Mouse (Mus musculus): Measurements from ENCODE around the gene Mxra8. TPM values are rescaled to one million over a fixed set of nuclear protein-coding genes. Genes with fewer than 3 reads are reported as not detected.

The Mxra8 gene
- polyA plus RNA-seq (2014; fragmentation: Nextera tagmentation; extraction: Ambion mirVana) = 41.8 and 49.3 TPM in 2 replicates

GRCm38 (mm10) chr4:155839483-155839910, at the start of gene Mxra8:
Gene Mxra8, plus strand, starts transcription at chr4:155839680.
- H3K4me1 ChIP-seq (ENCODE audit: control insufficient read depth, insufficient read depth, low read length) = peaks cover 11% of the 10 kb centered on the region
- DNase-seq (ENCODE audit: low spot score) (peak; percentile 86), ATAC-seq (ENCODE audit: insufficient number of reproducible peaks, low FRiP score, low TSS enrichment, low read depth) (peak; percentile 89)
- H3K4me2 ChIP-seq (ENCODE audit: low read depth, severe bottlenecking) = peak within 1 kb of the TSS; percentile 55
- H3K36me3 ChIP-seq (ENCODE audit: control insufficient read depth, insufficient read depth, low read length) = no peaks in the 10 kb centered on the region
- peak within 1 kb of the TSS; percentile 38 for H3K27ac ChIP-seq (replicated peaks; ENCODE audit: low read depth, low read length)
- no peaks in the 10 kb centered on the region for H3K9me3 ChIP-seq (ENCODE audit: control insufficient read depth, low read length)
- H3K27me3 ChIP-seq (ENCODE audit: control insufficient read depth, insufficient read depth, low read length) = no peaks in the 10 kb centered on the region; the same call in 1 of the 2 replicates
- H3K9ac ChIP-seq (ENCODE audit: low read length) = peak within 1 kb of the TSS; percentile 60
- 1% methylated on average over 16 of the region's 16 CpGs for WGBS
- peak within 1 kb of the TSS; percentile 46 for H3K4me3 ChIP-seq (ENCODE audit: low read depth, low read length)

GRCm38 (mm10) chr4:155790021-155790489, 49.4 kb upstream of the Mxra8 start, which contains the start of gene Ankrd65:
Gene Ankrd65, plus strand, starts transcription at chr4:155790439.
- H3K27me3 ChIP-seq (ENCODE audit: control insufficient read depth, insufficient read depth, low read length) = no peaks in the 10 kb centered on the region
- H3K9me3 ChIP-seq (ENCODE audit: control insufficient read depth, low read length) = no peaks in the 10 kb centered on the region
- H3K36me3 ChIP-seq (ENCODE audit: control insufficient read depth, insufficient read depth, low read length) = no peaks in the 10 kb centered on the region
- H3K4me3 ChIP-seq (ENCODE audit: low read depth, low read length) = no peak within 1 kb of the TSS
- WGBS = 87% methylated on average over 3 of the region's 3 CpGs
- ATAC-seq (ENCODE audit: insufficient number of reproducible peaks, low FRiP score, low TSS enrichment, low read depth) = no peak
- H3K27ac ChIP-seq (replicated peaks; ENCODE audit: low read depth, low read length) = no peak within 1 kb of the TSS
- no peak within 1 kb of the TSS for H3K4me2 ChIP-seq (ENCODE audit: low read depth, severe bottlenecking)
- no peak for DNase-seq (ENCODE audit: low spot score)
- H3K9ac ChIP-seq (ENCODE audit: low read length) = no peak within 1 kb of the TSS; the same call in 1 of the 2 replicates
- H3K4me1 ChIP-seq (ENCODE audit: control insufficient read depth, insufficient read depth, low read length) = no peaks in the 10 kb centered on the region

- H3K9ac ChIP-seq (ENCODE audit: low read length) = no peak overlapping the region; the same call in 1 of the 2 replicates
- no peaks in the 10 kb centered on the region for H3K9me3 ChIP-seq (ENCODE audit: control insufficient read depth, low read length)
- no peaks in the 10 kb centered on the region for H3K4me1 ChIP-seq (ENCODE audit: control insufficient read depth, insufficient read depth, low read length)
- 61% methylated on average over 3 of the region's 3 CpGs for WGBS
- DNase-seq (ENCODE audit: low spot score) (no peak), ATAC-seq (ENCODE audit: insufficient number of reproducible peaks, low FRiP score, low TSS enrichment, low read depth) (no peak)
- no peak overlapping the region for H3K4me2 ChIP-seq (ENCODE audit: low read depth, severe bottlenecking)
- H3K27ac ChIP-seq (replicated peaks; ENCODE audit: low read depth, low read length) = no peak overlapping the region
- no peaks in the 10 kb centered on the region for H3K27me3 ChIP-seq (ENCODE audit: control insufficient read depth, insufficient read depth, low read length)
- H3K36me3 ChIP-seq (ENCODE audit: control insufficient read depth, insufficient read depth, low read length) = no peaks in the 10 kb centered on the region
- no peak overlapping the region for H3K4me3 ChIP-seq (ENCODE audit: low read depth, low read length)
Observed at GRCm38 (mm10) chr4:155790650-155791161, 48.8 kb upstream of the Mxra8 start.

GRCm38 (mm10) chr4:155791240-155791933, 48.1 kb upstream of the Mxra8 start:
- H3K4me2 ChIP-seq (ENCODE audit: low read depth, severe bottlenecking) = no peak overlapping the region
- no peak overlapping the region for H3K9ac ChIP-seq (ENCODE audit: low read length)
- H3K36me3 ChIP-seq (ENCODE audit: control insufficient read depth, insufficient read depth, low read length) = no peaks in the 10 kb centered on the region
- H3K4me1 ChIP-seq (ENCODE audit: control insufficient read depth, insufficient read depth, low read length) = no peaks in the 10 kb centered on the region
- DNase-seq (ENCODE audit: low spot score) = no peak
- WGBS = 77% methylated on average over 24 of the region's 24 CpGs
- H3K27ac ChIP-seq (replicated peaks; ENCODE audit: low read depth, low read length) = no peak overlapping the region
- H3K27me3 ChIP-seq (ENCODE audit: control insufficient read depth, insufficient read depth, low read length) = no peaks in the 10 kb centered on the region
- no peak overlapping the region for H3K4me3 ChIP-seq (ENCODE audit: low read depth, low read length)
- ATAC-seq (ENCODE audit: insufficient number of reproducible peaks, low FRiP score, low TSS enrichment, low read depth) = no peak
- no peaks in the 10 kb centered on the region for H3K9me3 ChIP-seq (ENCODE audit: control insufficient read depth, low read length)

- no peak overlapping the region for H3K4me3 ChIP-seq (ENCODE audit: low read depth, low read length)
- no peak overlapping the region for H3K4me2 ChIP-seq (ENCODE audit: low read depth, severe bottlenecking)
- 79% methylated on average over 2 of the region's 2 CpGs for WGBS
- no peaks in the 10 kb centered on the region for H3K27me3 ChIP-seq (ENCODE audit: control insufficient read depth, insufficient read depth, low read length)
- ATAC-seq (ENCODE audit: insufficient number of reproducible peaks, low FRiP score, low TSS enrichment, low read depth) = no peak
- no peaks in the 10 kb centered on the region for H3K9me3 ChIP-seq (ENCODE audit: control insufficient read depth, low read length)
- H3K36me3 ChIP-seq (ENCODE audit: control insufficient read depth, insufficient read depth, low read length) = no peaks in the 10 kb centered on the region
- no peak overlapping the region for H3K27ac ChIP-seq (replicated peaks; ENCODE audit: low read depth, low read length)
- no peak overlapping the region for H3K9ac ChIP-seq (ENCODE audit: low read length)
- no peak for DNase-seq (ENCODE audit: low spot score)
- no peaks in the 10 kb centered on the region for H3K4me1 ChIP-seq (ENCODE audit: control insufficient read depth, insufficient read depth, low read length)
Observed at GRCm38 (mm10) chr4:155793730-155794129, 45.8 kb upstream of the Mxra8 start.

GRCm38 (mm10) chr4:155802075-155802474, 37.4 kb upstream of the Mxra8 start:
- ATAC-seq (ENCODE audit: insufficient number of reproducible peaks, low FRiP score, low TSS enrichment, low read depth) (no peak), DNase-seq (ENCODE audit: low spot score) (no peak)
- H3K9me3 ChIP-seq (ENCODE audit: control insufficient read depth, low read length) = no peaks in the 10 kb centered on the region
- 100% methylated on average over 1 of the region's 1 CpGs for WGBS
- H3K27ac ChIP-seq (replicated peaks; ENCODE audit: low read depth, low read length) = no peak overlapping the region
- no peak overlapping the region for H3K4me3 ChIP-seq (ENCODE audit: low read depth, low read length)
- no peak overlapping the region for H3K4me2 ChIP-seq (ENCODE audit: low read depth, severe bottlenecking)
- no peaks in the 10 kb centered on the region for H3K27me3 ChIP-seq (ENCODE audit: control insufficient read depth, insufficient read depth, low read length)
- no peak overlapping the region for H3K9ac ChIP-seq (ENCODE audit: low read length)
- H3K4me1 ChIP-seq (ENCODE audit: control insufficient read depth, insufficient read depth, low read length) = peaks cover 9% of the 10 kb centered on the region; the same call in 1 of the 2 replicates
- H3K36me3 ChIP-seq (ENCODE audit: control insufficient read depth, insufficient read depth, low read length) = no peaks in the 10 kb centered on the region

GRCm38 (mm10) chr4:155802741-155803339, 36.6 kb upstream of the Mxra8 start, which contains the start of gene Mrpl20:
Gene Mrpl20, plus strand, starts transcription at chr4:155802878.
- ATAC-seq (ENCODE audit: insufficient number of reproducible peaks, low FRiP score, low TSS enrichment, low read depth) (no peak), DNase-seq (ENCODE audit: low spot score) (peak; percentile 34)
- 10% methylated on average over 12 of the region's 12 CpGs for WGBS
- H3K9me3 ChIP-seq (ENCODE audit: control insufficient read depth, low read length) = no peaks in the 10 kb centered on the region
- H3K4me3 ChIP-seq (ENCODE audit: low read depth, low read length) = peak within 1 kb of the TSS; percentile 82
- peak within 1 kb of the TSS; percentile 55 for H3K4me2 ChIP-seq (ENCODE audit: low read depth, severe bottlenecking)
- peaks cover 4% of the 10 kb centered on the region; the same call in 1 of the 2 replicates for H3K36me3 ChIP-seq (ENCODE audit: control insufficient read depth, insufficient read depth, low read length)
- H3K4me1 ChIP-seq (ENCODE audit: control insufficient read depth, insufficient read depth, low read length) = peaks cover 9% of the 10 kb centered on the region; the same call in 1 of the 2 replicates
- H3K27ac ChIP-seq (replicated peaks; ENCODE audit: low read depth, low read length) = no peak within 1 kb of the TSS
- H3K9ac ChIP-seq (ENCODE audit: low read length) = peak within 1 kb of the TSS; percentile 74
- H3K27me3 ChIP-seq (ENCODE audit: control insufficient read depth, insufficient read depth, low read length) = no peaks in the 10 kb centered on the region

- Histone ChIP-seq H3K36me3 (ENCODE audit: control insufficient read depth, insufficient read depth, low read length) (peaks cover 11% of the 10 kb centered on the region), H3K27ac (replicated peaks; ENCODE audit: low read depth, low read length) (no peak overlapping the region), H3K9me3 (ENCODE audit: control insufficient read depth, low read length) (no peaks in the 10 kb centered on the region), H3K4me2 (ENCODE audit: low read depth, severe bottlenecking) (peak overlapping the region; percentile 55), H3K9ac (ENCODE audit: low read length) (peak overlapping the region; percentile 74), H3K4me3 (ENCODE audit: low read depth, low read length) (peak overlapping the region; percentile 82), H3K4me1 (ENCODE audit: control insufficient read depth, insufficient read depth, low read length) (peaks cover 9% of the 10 kb centered on the region; the same call in 1 of the 2 replicates), H3K27me3 (ENCODE audit: control insufficient read depth, insufficient read depth, low read length) (no peaks in the 10 kb centered on the region)
- peak; percentile 93 for ATAC-seq (ENCODE audit: insufficient number of reproducible peaks, low FRiP score, low TSS enrichment, low read depth)
- WGBS = under 1% methylated on average over 56 of the region's 58 CpGs
- peak; percentile 99 for DNase-seq (ENCODE audit: low spot score)
Observed at GRCm38 (mm10) chr4:155803340-155804041, 36.0 kb upstream of the Mxra8 start.
